Mouse (Mus musculus): Measurements from ENCODE around the gene Gm3336.

GRCm38 (mm10) chr8:70677451-70678080, 40.8 kb upstream of the Gm3336 start:
- TF ChIP-seq GATA1 (IDR thresholded peaks at IDR 0.05; ENCODE audit: borderline replicate concordance, low read length) (no peak), FLI1 (IDR thresholded peaks at IDR 0.05; ENCODE audit: low read length) (no peak)
